Mouse (Mus musculus): Measurements from ENCODE around the gene Arl5c. TPM values are rescaled to one million over a fixed set of nuclear protein-coding genes. Genes with fewer than 3 reads are reported as not detected.
A peak's percentile ranks its signal among the peaks of the same experiment; 100 is the strongest.

Gene Arl5c
- polyA plus RNA-seq, 1 experiment = 2.0 TPM

GRCm38 (mm10) chr11:98018858-98019641 is 23.1 kb upstream of the Arl5c start:
- Histone ChIP-seq H3K27me3 (ENCODE audit: control insufficient read depth, insufficient read depth, low read length) (no peaks in the 10 kb centered on the region), H3K4me1 (ENCODE audit: control insufficient read depth, insufficient read depth, low read length) (peaks cover 17% of the 10 kb centered on the region), H3K27ac (ENCODE audit: insufficient read depth, low read length) (no peak overlapping the region), H3K4me3 (replicated peaks; ENCODE audit: insufficient read depth, low read depth, low read length) (no peak overlapping the region)
- WGBS = 55% methylated on average over 10 of the region's 10 CpGs
- no peak for DNase-seq
- TF ChIP-seq POLR2A (IDR thresholded peaks at IDR 0.05; ENCODE audit: borderline replicate concordance, insufficient read depth, low read length) = no peak
- TF ChIP-seq CTCF (IDR thresholded peaks at IDR 0.05; ENCODE audit: borderline replicate concordance, insufficient read depth, low read depth, low read length) = peak; percentile 10; the same call in 1 of the 2 replicates

- DNase-seq = no peak
- 82% methylated on average over 6 of the region's 6 CpGs for WGBS
- H3K27ac ChIP-seq (ENCODE audit: insufficient read depth, low read length) = no peak overlapping the region
- H3K27me3 ChIP-seq (ENCODE audit: control insufficient read depth, insufficient read depth, low read length) = no peaks in the 10 kb centered on the region
- TF ChIP-seq CTCF (IDR thresholded peaks at IDR 0.05; ENCODE audit: borderline replicate concordance, insufficient read depth, low read depth, low read length) = no peak
- no peak for TF ChIP-seq POLR2A (IDR thresholded peaks at IDR 0.05; ENCODE audit: borderline replicate concordance, insufficient read depth, low read length)
- H3K4me3 ChIP-seq (replicated peaks; ENCODE audit: insufficient read depth, low read depth, low read length) = no peak overlapping the region
- peaks cover 17% of the 10 kb centered on the region for H3K4me1 ChIP-seq (ENCODE audit: control insufficient read depth, insufficient read depth, low read length)
These were observed 22.2 kb upstream of the Arl5c start for GRCm38 (mm10) chr11:98018222-98018621.

GRCm38 (mm10) chr11:98016824-98017223 is 20.8 kb upstream of the Arl5c start:
- H3K4me3 ChIP-seq (replicated peaks; ENCODE audit: insufficient read depth, low read depth, low read length) = no peak overlapping the region
- no peak for TF ChIP-seq CTCF (IDR thresholded peaks at IDR 0.05; ENCODE audit: borderline replicate concordance, insufficient read depth, low read depth, low read length)
- no peak for TF ChIP-seq POLR2A (IDR thresholded peaks at IDR 0.05; ENCODE audit: borderline replicate concordance, insufficient read depth, low read length)
- no peaks in the 10 kb centered on the region for H3K27me3 ChIP-seq (ENCODE audit: control insufficient read depth, insufficient read depth, low read length)
- H3K4me1 ChIP-seq (ENCODE audit: control insufficient read depth, insufficient read depth, low read length) = peaks cover 15% of the 10 kb centered on the region
- 72% methylated on average over 4 of the region's 4 CpGs for WGBS
- no peak for DNase-seq
- no peak overlapping the region for H3K27ac ChIP-seq (ENCODE audit: insufficient read depth, low read length)

GRCm38 (mm10) chr11:98016177-98016576 is 20.2 kb upstream of the Arl5c start:
- TF ChIP-seq POLR2A (IDR thresholded peaks at IDR 0.05; ENCODE audit: borderline replicate concordance, insufficient read depth, low read length) (no peak), CTCF (IDR thresholded peaks at IDR 0.05; ENCODE audit: borderline replicate concordance, insufficient read depth, low read depth, low read length) (no peak)
- H3K27ac ChIP-seq (ENCODE audit: insufficient read depth, low read length) = no peak overlapping the region
- no peak overlapping the region for H3K4me3 ChIP-seq (replicated peaks; ENCODE audit: insufficient read depth, low read depth, low read length)
- 92% methylated on average over 5 of the region's 5 CpGs for WGBS
- DNase-seq = no peak
- no peaks in the 10 kb centered on the region for H3K27me3 ChIP-seq (ENCODE audit: control insufficient read depth, insufficient read depth, low read length)
- peaks cover 10% of the 10 kb centered on the region for H3K4me1 ChIP-seq (ENCODE audit: control insufficient read depth, insufficient read depth, low read length)

- H3K27me3 ChIP-seq (ENCODE audit: control insufficient read depth, insufficient read depth, low read length) = no peaks in the 10 kb centered on the region
- no peak overlapping the region for H3K4me3 ChIP-seq (replicated peaks; ENCODE audit: insufficient read depth, low read depth, low read length)
- 89% methylated on average over 10 of the region's 10 CpGs for WGBS
- TF ChIP-seq CTCF (IDR thresholded peaks at IDR 0.05; ENCODE audit: borderline replicate concordance, insufficient read depth, low read depth, low read length) (no peak), POLR2A (IDR thresholded peaks at IDR 0.05; ENCODE audit: borderline replicate concordance, insufficient read depth, low read length) (no peak)
- DNase-seq = no peak
- no peaks in the 10 kb centered on the region for H3K4me1 ChIP-seq (ENCODE audit: control insufficient read depth, insufficient read depth, low read length)
- no peak overlapping the region for H3K27ac ChIP-seq (ENCODE audit: insufficient read depth, low read length)
These were observed 16.9 kb upstream of the Arl5c start for GRCm38 (mm10) chr11:98012831-98013230.

- no peak for TF ChIP-seq CTCF (IDR thresholded peaks at IDR 0.05; ENCODE audit: borderline replicate concordance, insufficient read depth, low read depth, low read length)
- no peak for TF ChIP-seq POLR2A (IDR thresholded peaks at IDR 0.05; ENCODE audit: borderline replicate concordance, insufficient read depth, low read length)
These were observed 15.7 kb upstream of the Arl5c start for GRCm38 (mm10) chr11:98011716-98012115.

GRCm38 (mm10) chr11:98008087-98008486 is 12.1 kb upstream of the Arl5c start:
- Histone ChIP-seq H3K27me3 (ENCODE audit: control insufficient read depth, insufficient read depth, low read length) (no peaks in the 10 kb centered on the region), H3K27ac (ENCODE audit: insufficient read depth, low read length) (no peak overlapping the region), H3K4me1 (ENCODE audit: control insufficient read depth, insufficient read depth, low read length) (peaks cover 6% of the 10 kb centered on the region; the same call in 1 of the 2 replicates), H3K4me3 (replicated peaks; ENCODE audit: insufficient read depth, low read depth, low read length) (no peak overlapping the region)
- no peak for DNase-seq
- 75% methylated on average over 11 of the region's 11 CpGs for WGBS
- TF ChIP-seq POLR2A (IDR thresholded peaks at IDR 0.05; ENCODE audit: borderline replicate concordance, insufficient read depth, low read length) (no peak), CTCF (IDR thresholded peaks at IDR 0.05; ENCODE audit: borderline replicate concordance, insufficient read depth, low read depth, low read length) (no peak)

More at GRCm38 (mm10) chr11:98011716-98012115, 15.7 kb upstream of the Arl5c start:
- 68% methylated on average over 9 of the region's 9 CpGs for WGBS
- Histone ChIP-seq H3K27ac (ENCODE audit: insufficient read depth, low read length) (no peak overlapping the region), H3K27me3 (ENCODE audit: control insufficient read depth, insufficient read depth, low read length) (no peaks in the 10 kb centered on the region), H3K4me1 (ENCODE audit: control insufficient read depth, insufficient read depth, low read length) (no peaks in the 10 kb centered on the region), H3K4me3 (replicated peaks; ENCODE audit: insufficient read depth, low read depth, low read length) (no peak overlapping the region)
- DNase-seq = no peak

- peak in 1 of 2 experiments; percentile 20 for DNase-seq
- Histone ChIP-seq H3K27ac (ENCODE audit: insufficient read depth, low read length) (no peak overlapping the region), H3K4me3 (replicated peaks; ENCODE audit: insufficient read depth, low read depth, low read length) (no peak overlapping the region), H3K4me1 (ENCODE audit: control insufficient read depth, insufficient read depth, low read length) (peaks cover 6% of the 10 kb centered on the region; the same call in 1 of the 2 replicates), H3K27me3 (ENCODE audit: control insufficient read depth, insufficient read depth, low read length) (no peaks in the 10 kb centered on the region)
- TF ChIP-seq CTCF (IDR thresholded peaks at IDR 0.05; ENCODE audit: borderline replicate concordance, insufficient read depth, low read depth, low read length) (no peak), POLR2A (IDR thresholded peaks at IDR 0.05; ENCODE audit: borderline replicate concordance, insufficient read depth, low read length) (no peak)
- whole genome bisulfite sequencing = 49% methylated on average over 10 of the region's 10 CpGs
These were observed 9.7 kb upstream of the Arl5c start for GRCm38 (mm10) chr11:98005686-98006085.

Measured in cerebellum, adult 2 months (tissue).